Mouse (Mus musculus): ENCODE measurements at regions not wholly inside any gene's neighbourhood (a gene's known extent, or its start where the extent isn't known, plus 50 kb on each side); places are given as distances from the start of the nearest gene placed in this dataset.

DNA sequence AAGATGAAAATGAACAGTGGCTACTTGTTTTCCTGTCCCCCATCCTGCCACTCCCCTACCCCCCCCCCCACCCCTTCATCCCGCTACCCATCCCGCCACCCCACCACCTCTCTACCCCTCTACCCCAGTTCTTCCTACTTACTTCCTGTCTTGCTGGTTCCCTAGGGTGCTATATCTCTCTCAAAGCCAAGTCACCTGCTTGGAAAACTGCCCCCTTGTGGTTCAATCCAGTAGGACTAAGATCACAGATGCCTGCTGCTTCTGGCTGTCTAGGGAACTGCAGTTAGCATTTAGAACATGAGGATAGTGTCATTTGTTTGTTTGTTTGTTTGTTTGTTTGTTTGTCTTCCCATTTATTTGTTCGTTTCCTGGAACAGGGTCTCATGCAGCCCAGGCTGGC is 238.4 kb upstream of the Mocs1 start:
- Histone ChIP-seq H3K9me3 (no peaks in the 10 kb centered on the region), H3K27ac (no peak overlapping the region), H3K27me3 (ENCODE audit: insufficient read depth, poor library complexity, severe bottlenecking) (peaks cover 4% of the 10 kb centered on the region; the same call in 1 of the 2 replicates), H3K4me3 (no peak overlapping the region), H3K36me3 (no peaks in the 10 kb centered on the region), H3K4me1 (peaks cover 3% of the 10 kb centered on the region; the same call in 1 of the 2 replicates)
- 49% methylated on average over 3 of the region's 3 CpGs for WGBS
- no peak for DNase-seq (ENCODE audit: low spot score)

DNA sequence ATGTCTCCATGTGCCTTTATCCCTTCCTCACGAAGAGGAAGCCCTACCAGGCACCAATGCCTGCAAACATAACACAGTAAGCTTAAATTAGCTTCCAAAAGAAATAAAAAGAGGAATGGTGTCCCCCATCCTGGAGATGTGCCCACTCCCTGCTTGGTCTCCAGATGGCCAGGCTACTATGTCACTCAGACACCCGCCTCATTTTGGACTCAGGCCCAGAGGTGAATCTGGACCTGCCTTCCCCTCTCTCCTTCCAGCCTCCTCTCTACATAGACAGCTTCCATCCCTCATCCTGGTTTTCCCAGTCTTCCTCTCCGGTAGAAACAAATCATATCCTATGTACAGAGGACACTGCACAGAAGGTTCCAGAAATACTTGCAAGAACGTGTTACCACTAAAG is 237.8 kb upstream of the Mocs1 start:
- no peaks in the 10 kb centered on the region for H3K36me3 ChIP-seq
- H3K9me3 ChIP-seq, result no peaks in the 10 kb centered on the region
- H3K4me1 ChIP-seq, result peaks cover under 1% of the 10 kb centered on the region; the same call in 1 of the 2 replicates
- H3K27ac ChIP-seq, result no peak overlapping the region
- no peak overlapping the region for H3K4me3 ChIP-seq
- H3K27me3 ChIP-seq (ENCODE audit: insufficient read depth, poor library complexity, severe bottlenecking), result no peaks in the 10 kb centered on the region
- DNase-seq (ENCODE audit: low spot score), result no peak
- 80% methylated on average over 4 of the region's 4 CpGs for WGBS

DNA sequence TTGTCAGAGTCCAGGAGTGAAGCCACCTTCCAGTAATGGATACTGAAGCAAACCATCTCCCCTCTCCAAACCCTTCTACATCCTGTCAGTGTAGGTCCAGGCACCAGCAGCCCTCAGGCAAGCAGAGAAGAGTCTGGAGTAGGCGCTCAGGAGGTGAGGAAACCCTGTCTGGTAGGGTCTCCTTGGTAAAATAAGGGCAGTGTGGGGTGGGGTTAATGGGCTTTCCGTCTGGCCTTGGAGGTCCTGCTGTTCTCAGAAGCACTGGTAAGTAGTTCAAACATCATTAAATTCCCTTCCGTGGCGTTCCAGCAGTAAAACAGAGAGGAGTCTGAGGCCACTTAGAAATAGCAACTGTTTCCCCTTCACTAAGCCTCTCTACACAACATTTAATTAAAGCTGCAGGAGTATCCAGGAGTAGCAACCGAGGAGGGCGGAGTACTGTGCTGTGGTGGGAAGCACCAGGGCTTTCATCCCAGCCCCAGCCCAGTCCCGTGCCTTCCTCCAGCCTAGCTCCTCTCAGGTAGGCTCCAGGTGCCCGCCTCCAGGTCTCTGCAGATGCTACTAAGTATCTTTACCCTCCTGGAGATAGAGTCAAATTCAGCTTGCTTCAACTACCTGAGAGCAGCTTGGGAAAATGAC is 232.0 kb upstream of the Mocs1 start:
- Histone ChIP-seq H3K27ac (no peak overlapping the region), H3K4me1 (no peaks in the 10 kb centered on the region), H3K36me3 (no peaks in the 10 kb centered on the region), H3K4me3 (no peak overlapping the region), H3K27me3 (ENCODE audit: insufficient read depth, poor library complexity, severe bottlenecking) (0 out of 2 replicates have a peak, but pooled peaks cover 3% of the 10 kb centered on the region), H3K9me3 (no peaks in the 10 kb centered on the region)
- 70% methylated on average over 8 of the region's 8 CpGs for WGBS
- DNase-seq (ENCODE audit: low spot score), result no peak

DNA sequence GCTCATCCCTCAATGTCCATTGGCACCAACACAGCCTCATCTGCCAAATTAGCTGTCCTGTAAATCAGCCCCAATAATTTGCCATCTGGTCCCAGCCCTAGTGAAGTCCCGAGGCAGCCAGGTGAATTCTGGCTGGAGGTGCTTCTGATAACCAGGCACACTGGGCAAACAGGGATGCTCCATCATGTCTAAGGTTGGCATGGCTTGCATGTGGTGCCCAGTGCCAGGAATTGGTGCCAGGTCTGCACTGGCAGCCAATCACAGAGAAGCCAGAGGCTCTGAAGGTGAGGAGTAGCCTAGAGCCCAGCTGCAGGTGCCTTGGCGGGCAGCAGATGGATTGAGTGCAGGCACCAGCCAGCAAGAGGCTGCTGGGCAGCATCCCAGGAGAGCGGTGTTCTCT is 226.7 kb upstream of the Mocs1 start:
- Histone ChIP-seq H3K27ac (no peak overlapping the region), H3K9me3 (no peaks in the 10 kb centered on the region), H3K36me3 (no peaks in the 10 kb centered on the region), H3K4me3 (no peak overlapping the region), H3K27me3 (ENCODE audit: insufficient read depth, poor library complexity, severe bottlenecking) (peaks cover under 1% of the 10 kb centered on the region; the same call in 1 of the 2 replicates), H3K4me1 (peaks cover 10% of the 10 kb centered on the region)
- DNase-seq (ENCODE audit: low spot score), result no peak
- WGBS, result 84% methylated on average over 3 of the region's 3 CpGs

DNA sequence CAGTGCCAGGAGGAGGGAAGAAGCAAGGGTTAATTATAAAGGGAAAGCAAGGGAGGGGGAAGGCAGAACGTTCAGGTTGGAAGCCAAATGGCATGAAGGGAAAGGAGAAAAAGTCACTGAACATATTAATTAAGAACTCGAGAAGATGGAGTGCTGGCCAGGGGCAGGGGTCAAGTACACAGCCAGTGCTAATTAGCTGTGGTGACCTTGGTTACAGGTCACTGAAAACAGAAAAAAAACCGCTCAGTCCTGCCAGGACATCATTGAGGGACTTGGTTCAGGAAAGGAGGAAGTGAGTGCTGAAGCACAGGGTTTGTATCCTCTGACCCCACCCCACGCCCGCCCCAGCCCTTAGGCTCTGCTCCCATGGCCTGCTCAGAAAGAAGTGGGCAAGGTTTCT is 223.1 kb upstream of the Mocs1 start:
- no peak for DNase-seq (ENCODE audit: low spot score)
- peaks cover 4% of the 10 kb centered on the region; the same call in 1 of the 2 replicates for H3K27me3 ChIP-seq (ENCODE audit: insufficient read depth, poor library complexity, severe bottlenecking)
- no peaks in the 10 kb centered on the region for H3K36me3 ChIP-seq
- 0 out of 2 replicates have a peak overlapping the region, but pooled peaks have one; percentile 36 for H3K27ac ChIP-seq
- peaks cover 10% of the 10 kb centered on the region for H3K4me1 ChIP-seq
- 47% methylated on average over 5 of the region's 5 CpGs for WGBS
- H3K4me3 ChIP-seq, result no peak overlapping the region
- H3K9me3 ChIP-seq, result no peaks in the 10 kb centered on the region

DNA sequence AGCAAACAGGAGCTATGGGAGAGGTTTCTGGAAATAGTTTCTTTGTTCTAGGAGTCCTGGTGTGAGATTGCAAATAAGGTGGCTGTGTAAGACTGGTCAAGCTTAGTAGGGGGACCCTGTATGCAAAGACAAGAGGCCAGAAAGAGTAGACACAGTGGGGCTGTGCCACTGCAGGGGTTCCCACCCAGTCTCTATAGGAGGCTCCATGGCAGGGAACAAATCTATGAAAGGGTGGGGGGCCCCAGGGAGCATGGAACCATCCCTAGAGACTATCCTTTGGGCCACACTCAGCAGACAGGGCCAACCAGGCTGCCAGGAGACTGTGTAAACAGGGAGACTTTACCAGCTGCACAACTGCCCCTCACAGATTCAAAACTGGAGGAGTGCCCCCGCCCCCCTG is 222.6 kb upstream of the Mocs1 start:
- Histone ChIP-seq H3K4me1 (peaks cover 10% of the 10 kb centered on the region), H3K27me3 (ENCODE audit: insufficient read depth, poor library complexity, severe bottlenecking) (peaks cover 4% of the 10 kb centered on the region; the same call in 1 of the 2 replicates), H3K36me3 (no peaks in the 10 kb centered on the region), H3K9me3 (no peaks in the 10 kb centered on the region), H3K4me3 (no peak overlapping the region), H3K27ac (peak overlapping the region; percentile 36; the same call in 1 of the 2 replicates)
- no peak for DNase-seq (ENCODE audit: low spot score)
- 81% methylated on average over 1 of the region's 1 CpGs for WGBS

DNA sequence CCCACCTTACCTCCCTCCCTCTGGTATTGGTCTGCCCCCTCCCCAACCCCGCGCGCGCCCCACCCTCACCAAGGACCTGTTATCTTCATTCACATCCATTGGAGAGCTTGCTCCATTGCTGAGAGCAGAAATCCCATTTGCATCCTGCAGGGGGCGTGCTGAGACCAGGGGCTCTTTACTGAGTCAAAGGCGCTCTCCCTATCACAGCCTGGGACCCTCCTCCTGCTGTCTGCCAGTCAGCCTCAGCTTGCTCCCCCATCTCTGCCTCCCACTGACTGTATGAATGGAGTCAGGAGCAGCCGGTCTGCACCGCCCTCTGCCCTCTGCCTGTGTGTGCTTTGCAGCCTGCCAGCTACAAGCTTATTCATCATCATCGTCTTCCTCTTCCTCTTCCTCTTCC is 221.5 kb upstream of the Mocs1 start:
- no peak overlapping the region for H3K4me3 ChIP-seq
- H3K4me1 ChIP-seq, result peaks cover 10% of the 10 kb centered on the region
- H3K27me3 ChIP-seq (ENCODE audit: insufficient read depth, poor library complexity, severe bottlenecking), result peaks cover 4% of the 10 kb centered on the region; the same call in 1 of the 2 replicates
- WGBS, result 39% methylated on average over 9 of the region's 9 CpGs
- DNase-seq (ENCODE audit: low spot score), result no peak
- no peaks in the 10 kb centered on the region for H3K36me3 ChIP-seq
- no peak overlapping the region for H3K27ac ChIP-seq
- no peaks in the 10 kb centered on the region for H3K9me3 ChIP-seq

DNA sequence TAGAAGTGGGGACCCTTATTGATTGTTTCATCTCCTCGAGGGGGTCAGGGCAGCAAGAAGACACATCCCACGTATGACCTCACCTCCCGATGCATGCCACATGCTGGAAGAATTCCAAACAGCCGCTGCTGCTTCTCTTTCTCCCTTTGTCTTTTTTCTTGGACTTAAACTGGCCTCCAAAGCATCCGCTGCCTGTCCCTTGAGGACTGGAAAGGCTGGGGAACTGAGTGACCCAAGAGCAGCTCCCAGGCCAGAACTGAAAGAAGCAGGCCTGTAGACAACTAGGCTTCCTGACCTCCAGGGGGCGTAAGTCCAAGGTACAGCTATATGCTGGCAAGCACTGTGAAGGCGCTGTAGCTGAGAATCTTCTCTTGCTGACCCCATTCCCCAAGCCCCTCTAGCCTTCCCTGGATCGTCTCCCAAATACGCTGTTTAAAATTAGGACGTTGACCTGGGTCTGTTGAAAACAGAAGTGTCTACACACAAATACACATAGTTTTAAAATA is 219.8 kb upstream of the Mocs1 start:
- no peak overlapping the region for H3K4me3 ChIP-seq
- H3K27ac ChIP-seq, result no peak overlapping the region
- DNase-seq (ENCODE audit: low spot score), result no peak
- peaks cover 4% of the 10 kb centered on the region; the same call in 1 of the 2 replicates for H3K27me3 ChIP-seq (ENCODE audit: insufficient read depth, poor library complexity, severe bottlenecking)
- no peaks in the 10 kb centered on the region for H3K9me3 ChIP-seq
- no peaks in the 10 kb centered on the region for H3K36me3 ChIP-seq
- H3K4me1 ChIP-seq, result peaks cover 10% of the 10 kb centered on the region
- 70% methylated on average over 10 of the region's 10 CpGs for WGBS

DNA sequence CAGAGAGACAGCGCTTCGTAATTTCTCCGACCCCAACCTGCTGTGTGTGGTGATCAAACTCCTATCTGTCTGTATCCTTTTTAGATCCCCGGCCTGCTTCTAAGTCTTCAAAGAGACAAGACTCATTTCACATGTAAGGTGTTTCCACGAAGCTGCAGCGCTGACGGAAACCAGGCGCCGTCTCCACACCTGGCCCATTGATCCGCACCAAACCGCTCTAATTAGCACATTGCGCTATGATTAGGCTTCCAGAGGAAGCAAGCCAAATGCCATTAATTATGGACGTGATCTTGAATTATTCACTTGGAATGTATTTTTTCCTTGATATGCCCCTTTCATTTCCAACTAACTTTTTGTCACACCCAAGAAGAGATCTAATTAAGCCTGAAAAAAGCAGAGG is 215.2 kb upstream of the Mocs1 start:
- H3K4me3 ChIP-seq, result no peak overlapping the region
- H3K27ac ChIP-seq, result no peak overlapping the region
- DNase-seq (ENCODE audit: low spot score), result no peak
- no peaks in the 10 kb centered on the region for H3K9me3 ChIP-seq
- H3K27me3 ChIP-seq (ENCODE audit: insufficient read depth, poor library complexity, severe bottlenecking), result peaks cover 17% of the 10 kb centered on the region; the same call in 1 of the 2 replicates
- H3K4me1 ChIP-seq, result no peaks in the 10 kb centered on the region
- no peaks in the 10 kb centered on the region for H3K36me3 ChIP-seq
- WGBS, result 87% methylated on average over 13 of the region's 13 CpGs

DNA sequence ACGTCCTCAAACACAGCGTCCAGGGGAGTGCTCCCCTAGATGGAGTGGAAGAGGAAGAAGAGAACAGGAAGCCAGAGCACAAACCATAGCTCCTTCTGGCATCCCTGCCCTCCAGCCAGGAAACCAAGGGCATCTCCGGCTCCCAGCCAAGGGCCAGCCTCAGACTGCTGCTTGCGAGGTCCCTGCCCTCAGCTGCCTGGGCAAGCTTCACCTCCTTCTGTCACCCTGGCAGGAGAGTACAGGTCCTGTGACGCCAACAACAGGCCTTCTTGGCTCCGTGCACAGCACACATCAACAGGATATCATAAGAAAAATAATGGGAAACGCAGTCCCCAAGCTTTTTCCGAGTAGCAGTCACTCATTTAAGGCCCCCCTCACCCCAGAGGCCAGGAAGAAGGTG is 212.9 kb upstream of the Mocs1 start:
- DNase-seq (ENCODE audit: low spot score), result no peak
- WGBS, result 69% methylated on average over 8 of the region's 8 CpGs
- H3K4me1 ChIP-seq, result no peaks in the 10 kb centered on the region
- peaks cover 23% of the 10 kb centered on the region; the same call in 1 of the 2 replicates for H3K27me3 ChIP-seq (ENCODE audit: insufficient read depth, poor library complexity, severe bottlenecking)
- H3K9me3 ChIP-seq, result no peaks in the 10 kb centered on the region
- H3K27ac ChIP-seq, result no peak overlapping the region
- no peaks in the 10 kb centered on the region for H3K36me3 ChIP-seq
- H3K4me3 ChIP-seq, result no peak overlapping the region

DNA sequence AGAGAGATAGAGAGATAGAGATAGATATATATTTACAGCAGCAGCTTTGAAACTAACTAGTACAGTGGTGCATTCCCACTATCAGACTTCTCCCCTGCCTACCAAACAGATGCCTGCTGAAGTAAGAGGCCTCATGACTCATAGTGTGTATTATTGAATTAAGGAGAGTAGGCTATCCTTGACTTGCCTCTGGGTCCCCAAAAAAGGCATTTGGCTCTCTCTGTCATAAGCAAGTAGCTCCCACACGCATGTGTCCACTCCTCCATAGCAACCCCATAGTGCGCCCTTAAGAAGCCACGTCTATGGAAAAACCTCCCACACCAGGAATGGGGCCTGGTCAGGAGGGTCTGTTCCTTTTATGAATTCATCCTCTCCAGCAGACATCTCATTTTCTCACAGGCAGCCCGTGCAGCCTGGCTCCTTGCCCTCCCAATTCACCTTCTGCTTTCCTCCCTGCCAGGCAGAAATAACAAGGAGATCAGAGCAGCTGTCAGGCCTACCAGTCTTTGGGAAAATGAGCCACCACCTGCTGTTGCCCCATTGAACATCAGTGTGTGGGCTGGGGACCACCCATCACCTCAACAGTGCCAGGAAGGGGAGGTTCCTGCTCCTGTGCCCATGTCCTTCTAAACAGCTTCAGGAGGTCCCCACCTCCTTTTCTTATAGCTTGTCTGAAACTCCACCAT is 208.5 kb upstream of the Mocs1 start:
- H3K9me3 ChIP-seq, result no peaks in the 10 kb centered on the region
- H3K27ac ChIP-seq, result no peak overlapping the region
- no peak overlapping the region for H3K4me3 ChIP-seq
- WGBS, result 75% methylated on average over 4 of the region's 4 CpGs
- no peaks in the 10 kb centered on the region for H3K36me3 ChIP-seq
- peaks cover 16% of the 10 kb centered on the region; the same call in 1 of the 2 replicates for H3K27me3 ChIP-seq (ENCODE audit: insufficient read depth, poor library complexity, severe bottlenecking)
- H3K4me1 ChIP-seq, result no peaks in the 10 kb centered on the region
- no peak for DNase-seq (ENCODE audit: low spot score)

DNA sequence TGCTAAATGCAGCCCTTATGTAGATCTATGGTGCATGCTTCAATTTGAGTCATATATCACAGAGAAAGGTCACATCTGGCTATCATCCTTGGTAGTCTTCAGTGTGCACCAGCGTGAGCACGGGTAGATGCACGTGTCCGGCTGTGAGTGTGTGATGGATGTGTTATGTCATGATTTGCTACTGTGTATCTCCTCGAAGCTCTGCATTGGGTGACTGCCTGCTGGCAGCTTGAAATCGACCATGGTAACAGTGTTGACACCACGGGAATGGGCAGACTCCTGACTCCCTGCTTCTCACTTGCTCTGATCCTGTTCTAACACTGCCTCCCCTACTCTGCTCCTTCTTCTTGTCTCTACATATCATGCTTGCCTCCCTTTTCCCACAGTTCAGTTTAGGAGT is 204.9 kb upstream of the Mocs1 start:
- DNase-seq (ENCODE audit: low spot score), result no peak
- Histone ChIP-seq H3K9me3 (no peaks in the 10 kb centered on the region), H3K4me1 (no peaks in the 10 kb centered on the region), H3K4me3 (no peak overlapping the region), H3K27me3 (ENCODE audit: insufficient read depth, poor library complexity, severe bottlenecking) (peaks cover 9% of the 10 kb centered on the region; the same call in 1 of the 2 replicates), H3K36me3 (no peaks in the 10 kb centered on the region), H3K27ac (no peak overlapping the region)
- 81% methylated on average over 7 of the region's 7 CpGs for WGBS

DNA sequence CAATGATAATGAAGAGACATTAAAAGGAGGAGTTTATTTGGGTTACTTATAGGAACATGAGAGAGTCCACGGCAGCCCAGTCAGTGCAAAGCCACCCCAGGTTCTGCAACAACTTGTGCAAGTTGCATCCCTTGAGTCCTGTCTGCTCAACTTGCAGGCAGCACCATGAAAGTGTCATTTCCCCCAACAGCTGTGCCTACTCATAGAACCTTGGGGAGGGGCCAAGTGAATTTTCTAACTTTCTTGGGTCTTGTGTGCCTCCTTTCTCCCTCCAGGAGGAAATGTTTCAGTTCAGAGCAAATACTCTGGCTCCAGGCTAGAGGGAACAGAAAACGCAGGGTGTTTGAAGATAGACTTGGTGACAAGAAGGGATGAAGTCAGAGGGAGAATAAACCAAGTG is 204.5 kb upstream of the Mocs1 start:
- Histone ChIP-seq H3K27me3 (ENCODE audit: insufficient read depth, poor library complexity, severe bottlenecking) (peaks cover 9% of the 10 kb centered on the region; the same call in 1 of the 2 replicates), H3K4me1 (no peaks in the 10 kb centered on the region), H3K9me3 (no peaks in the 10 kb centered on the region), H3K36me3 (no peaks in the 10 kb centered on the region), H3K27ac (no peak overlapping the region), H3K4me3 (no peak overlapping the region)
- DNase-seq (ENCODE audit: low spot score), result no peak
- 78% methylated on average over 2 of the region's 2 CpGs for WGBS
